Mouse (Mus musculus): Measurements from ENCODE around the gene Grasp. TPM values are rescaled to one million over a fixed set of nuclear protein-coding genes. Genes with fewer than 3 reads are reported as not detected.

Grasp gene
- total and polyA plus RNA-seq, 3 experiments, result 0.09 to 0.16 TPM; not detected in 1

- Histone ChIP-seq H3K4me1 (ENCODE audit: insufficient read depth, low read depth, low read length) (no peaks in the 10 kb centered on the region; the same call in 1 of the 2 replicates), H3K27me3 (ENCODE audit: insufficient read depth, low read length) (no peaks in the 10 kb centered on the region), H3K9me3 (replicated peaks) (peaks cover 60% of the 10 kb centered on the region), H3K4me3 (ENCODE audit: low read depth, low read length) (no peak overlapping the region), H3K36me3 (replicated peaks) (no peaks in the 10 kb centered on the region)
- DNase-seq (ENCODE audit: low spot score) (no peak), ATAC-seq (ENCODE audit: extremely low read depth, insufficient number of reproducible peaks, low FRiP score, poor library complexity, severe bottlenecking) (no peak)
- TF ChIP-seq POLR2AphosphoS5 (IDR thresholded peaks at IDR 0.05; ENCODE audit: insufficient replicate concordance, low read depth, low read length), result no peak
- TF ChIP-seq CTCF (IDR thresholded peaks at IDR 0.05; ENCODE audit: low read depth, low read length), result no peak
- TF ChIP-seq TAL1 (conservative IDR thresholded peaks at IDR 0.05; ENCODE audit: low read depth, low read length), result no peak
- no peak for TF ChIP-seq GATA2 (IDR thresholded peaks at IDR 0.05; ENCODE audit: borderline replicate concordance, low read depth, low read length)
- TF ChIP-seq GATA1 (IDR thresholded peaks at IDR 0.05; ENCODE audit: borderline replicate concordance, low read length), result no peak
Observed at GRCm38 (mm10) chr15:101230503-101230902, 6.5 kb downstream of the Grasp start.

DNA sequence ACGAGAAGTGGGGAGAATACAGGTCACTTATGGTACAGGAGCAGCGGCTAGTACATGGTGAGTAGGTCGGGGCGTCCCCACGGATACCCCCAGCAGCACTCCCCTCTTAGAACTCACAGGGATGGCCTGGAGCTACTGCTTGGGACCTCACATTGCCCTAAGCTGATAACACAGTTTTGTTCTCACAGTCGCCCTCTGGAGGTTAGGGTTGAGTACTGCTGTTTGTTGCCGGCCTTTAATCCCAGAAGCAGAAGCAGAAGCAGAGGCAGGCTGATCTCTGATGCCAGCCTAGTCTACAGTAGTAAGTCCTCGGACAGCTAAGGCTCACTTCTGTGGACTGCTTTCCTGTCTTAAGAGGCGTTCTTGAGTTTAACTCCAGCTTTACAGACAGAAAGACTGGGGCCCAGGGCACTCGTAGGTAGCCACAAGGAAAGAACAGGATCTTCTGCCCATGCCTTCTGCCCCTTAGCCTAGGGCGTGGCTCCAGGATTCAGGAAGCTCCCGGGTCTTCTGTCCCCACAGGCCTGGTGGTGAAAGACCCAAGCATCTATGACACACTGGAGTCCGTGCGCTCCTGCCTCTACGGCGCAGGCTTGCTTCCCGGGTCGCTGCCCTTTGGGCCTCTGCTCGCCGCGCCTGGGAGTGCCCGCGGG lies 7.1 kb downstream of the Grasp start:
- H3K27me3 ChIP-seq (ENCODE audit: insufficient read depth, low read length), result no peaks in the 10 kb centered on the region; the same call in 1 of the 2 replicates
- no peak for DNase-seq (ENCODE audit: low spot score)
- no peak for ATAC-seq (ENCODE audit: extremely low read depth, insufficient number of reproducible peaks, low FRiP score, poor library complexity, severe bottlenecking)

DNA sequence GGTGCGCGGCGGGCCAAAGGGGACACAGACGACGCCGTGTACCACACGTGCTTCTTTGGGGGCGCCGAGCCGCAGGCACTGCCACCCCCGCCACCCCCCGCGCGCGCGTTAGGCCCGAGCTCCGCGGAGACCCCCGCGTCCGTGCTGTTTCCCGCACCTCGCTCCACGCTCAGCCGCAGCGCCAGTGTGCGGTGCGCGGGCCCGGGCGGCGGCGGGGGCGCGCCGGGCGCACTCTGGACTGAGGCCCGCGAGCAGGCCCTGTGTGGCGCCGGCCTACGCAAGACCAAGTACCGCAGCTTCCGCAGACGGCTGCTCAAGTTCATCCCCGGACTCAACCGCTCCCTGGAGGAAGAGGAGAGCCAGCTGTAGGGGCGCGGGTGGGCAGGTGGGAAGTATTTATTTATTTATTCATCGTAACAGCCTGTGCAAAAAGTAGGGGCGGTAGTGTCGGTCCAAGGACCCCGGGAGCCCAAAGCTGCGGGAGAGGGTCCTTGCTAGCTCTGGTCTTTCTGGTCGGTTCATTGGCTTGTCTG lies 7.7 kb downstream of the Grasp start:
- ATAC-seq (ENCODE audit: extremely low read depth, insufficient number of reproducible peaks, low FRiP score, poor library complexity, severe bottlenecking) (no peak), DNase-seq (ENCODE audit: low spot score) (no peak)
- Histone ChIP-seq H3K4me3 (ENCODE audit: low read depth, low read length) (no peak overlapping the region), H3K27me3 (ENCODE audit: insufficient read depth, low read length) (no peaks in the 10 kb centered on the region; the same call in 1 of the 2 replicates), H3K4me1 (ENCODE audit: insufficient read depth, low read depth, low read length) (no peaks in the 10 kb centered on the region; the same call in 1 of the 2 replicates), H3K36me3 (replicated peaks) (no peaks in the 10 kb centered on the region), H3K9me3 (replicated peaks) (peaks cover 60% of the 10 kb centered on the region)
- TF ChIP-seq TAL1 (conservative IDR thresholded peaks at IDR 0.05; ENCODE audit: low read depth, low read length) (no peak), GATA2 (IDR thresholded peaks at IDR 0.05; ENCODE audit: borderline replicate concordance, low read depth, low read length) (no peak), GATA1 (IDR thresholded peaks at IDR 0.05; ENCODE audit: borderline replicate concordance, low read length) (no peak), POLR2AphosphoS5 (IDR thresholded peaks at IDR 0.05; ENCODE audit: insufficient replicate concordance, low read depth, low read length) (no peak), CTCF (IDR thresholded peaks at IDR 0.05; ENCODE audit: low read depth, low read length) (no peak)

More for the DNA sequence above, 7.1 kb downstream of the Grasp start:
- Histone ChIP-seq H3K4me1 (ENCODE audit: insufficient read depth, low read depth, low read length) (no peaks in the 10 kb centered on the region; the same call in 1 of the 2 replicates), H3K36me3 (replicated peaks) (no peaks in the 10 kb centered on the region), H3K9me3 (replicated peaks) (peaks cover 62% of the 10 kb centered on the region), H3K4me3 (ENCODE audit: low read depth, low read length) (no peak overlapping the region)
- TF ChIP-seq POLR2AphosphoS5 (IDR thresholded peaks at IDR 0.05; ENCODE audit: insufficient replicate concordance, low read depth, low read length), result no peak
- TF ChIP-seq TAL1 (conservative IDR thresholded peaks at IDR 0.05; ENCODE audit: low read depth, low read length), result no peak
- TF ChIP-seq GATA2 (IDR thresholded peaks at IDR 0.05; ENCODE audit: borderline replicate concordance, low read depth, low read length), result no peak
- TF ChIP-seq CTCF (IDR thresholded peaks at IDR 0.05; ENCODE audit: low read depth, low read length), result no peak
- TF ChIP-seq GATA1 (IDR thresholded peaks at IDR 0.05; ENCODE audit: borderline replicate concordance, low read length), result no peak

DNA sequence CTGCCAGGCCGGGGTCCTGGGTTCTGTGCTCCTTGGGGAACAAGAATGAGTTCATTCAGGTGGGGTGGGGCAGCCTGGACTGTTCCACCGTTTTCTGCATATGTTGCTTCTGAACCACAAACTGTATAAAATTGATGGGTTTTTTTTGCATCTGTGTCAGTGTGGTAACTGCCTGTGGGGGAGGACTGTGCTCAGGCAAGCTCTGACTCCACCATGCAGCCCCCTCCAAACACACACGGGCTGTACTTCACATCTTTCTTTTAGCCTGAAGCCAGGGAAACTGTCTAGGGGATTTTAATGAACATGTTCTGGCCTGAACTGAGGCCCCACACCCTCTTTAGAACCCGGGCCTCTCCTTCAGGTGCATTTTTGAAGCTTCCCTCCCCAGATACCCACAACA lies 8.6 kb downstream of the Grasp start:
- ATAC-seq (ENCODE audit: extremely low read depth, insufficient number of reproducible peaks, low FRiP score, poor library complexity, severe bottlenecking) (no peak), DNase-seq (ENCODE audit: low spot score) (no peak)
- no peak overlapping the region for H3K4me3 ChIP-seq (ENCODE audit: low read depth, low read length)
- no peaks in the 10 kb centered on the region; the same call in 1 of the 2 replicates for H3K27me3 ChIP-seq (ENCODE audit: insufficient read depth, low read length)
- H3K9me3 ChIP-seq (replicated peaks), result peaks cover 58% of the 10 kb centered on the region
- TF ChIP-seq GATA1 (IDR thresholded peaks at IDR 0.05; ENCODE audit: borderline replicate concordance, low read length) (no peak), TAL1 (conservative IDR thresholded peaks at IDR 0.05; ENCODE audit: low read depth, low read length) (no peak), GATA2 (IDR thresholded peaks at IDR 0.05; ENCODE audit: borderline replicate concordance, low read depth, low read length) (no peak), POLR2AphosphoS5 (IDR thresholded peaks at IDR 0.05; ENCODE audit: insufficient replicate concordance, low read depth, low read length) (no peak), CTCF (IDR thresholded peaks at IDR 0.05; ENCODE audit: low read depth, low read length) (no peak)
- no peaks in the 10 kb centered on the region for H3K36me3 ChIP-seq (replicated peaks)
- no peaks in the 10 kb centered on the region; the same call in 1 of the 2 replicates for H3K4me1 ChIP-seq (ENCODE audit: insufficient read depth, low read depth, low read length)

DNA sequence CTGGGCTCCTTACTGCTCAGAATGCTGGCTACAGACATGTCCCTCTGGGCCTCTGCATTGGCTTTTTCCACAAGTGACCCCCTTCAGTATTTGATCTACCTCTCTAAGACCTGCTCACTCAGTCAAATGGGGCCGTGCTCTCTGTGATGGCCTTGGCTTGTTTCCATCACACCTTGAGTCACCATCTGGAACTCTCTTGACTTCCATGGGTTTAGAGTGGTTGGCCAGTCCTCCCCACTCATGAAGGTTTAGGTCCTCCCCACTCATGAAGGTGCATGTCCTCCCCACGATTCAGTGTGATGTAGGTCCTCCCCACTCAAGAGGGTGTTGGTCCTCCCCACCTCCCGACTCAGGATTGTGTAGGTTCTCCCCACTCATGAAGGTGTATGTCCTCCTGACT lies 9.2 kb downstream of the Grasp start:
- DNase-seq (ENCODE audit: low spot score) (no peak), ATAC-seq (ENCODE audit: extremely low read depth, insufficient number of reproducible peaks, low FRiP score, poor library complexity, severe bottlenecking) (no peak)
- TF ChIP-seq GATA2 (IDR thresholded peaks at IDR 0.05; ENCODE audit: borderline replicate concordance, low read depth, low read length), result no peak
- TF ChIP-seq POLR2AphosphoS5 (IDR thresholded peaks at IDR 0.05; ENCODE audit: insufficient replicate concordance, low read depth, low read length), result no peak
- no peak for TF ChIP-seq TAL1 (conservative IDR thresholded peaks at IDR 0.05; ENCODE audit: low read depth, low read length)
- no peak for TF ChIP-seq GATA1 (IDR thresholded peaks at IDR 0.05; ENCODE audit: borderline replicate concordance, low read length)
- no peak for TF ChIP-seq CTCF (IDR thresholded peaks at IDR 0.05; ENCODE audit: low read depth, low read length)
- Histone ChIP-seq H3K4me1 (ENCODE audit: insufficient read depth, low read depth, low read length) (no peaks in the 10 kb centered on the region; the same call in 1 of the 2 replicates), H3K36me3 (replicated peaks) (no peaks in the 10 kb centered on the region), H3K9me3 (replicated peaks) (peaks cover 57% of the 10 kb centered on the region), H3K4me3 (ENCODE audit: low read depth, low read length) (no peak overlapping the region), H3K27me3 (ENCODE audit: insufficient read depth, low read length) (no peaks in the 10 kb centered on the region; the same call in 1 of the 2 replicates)

DNA sequence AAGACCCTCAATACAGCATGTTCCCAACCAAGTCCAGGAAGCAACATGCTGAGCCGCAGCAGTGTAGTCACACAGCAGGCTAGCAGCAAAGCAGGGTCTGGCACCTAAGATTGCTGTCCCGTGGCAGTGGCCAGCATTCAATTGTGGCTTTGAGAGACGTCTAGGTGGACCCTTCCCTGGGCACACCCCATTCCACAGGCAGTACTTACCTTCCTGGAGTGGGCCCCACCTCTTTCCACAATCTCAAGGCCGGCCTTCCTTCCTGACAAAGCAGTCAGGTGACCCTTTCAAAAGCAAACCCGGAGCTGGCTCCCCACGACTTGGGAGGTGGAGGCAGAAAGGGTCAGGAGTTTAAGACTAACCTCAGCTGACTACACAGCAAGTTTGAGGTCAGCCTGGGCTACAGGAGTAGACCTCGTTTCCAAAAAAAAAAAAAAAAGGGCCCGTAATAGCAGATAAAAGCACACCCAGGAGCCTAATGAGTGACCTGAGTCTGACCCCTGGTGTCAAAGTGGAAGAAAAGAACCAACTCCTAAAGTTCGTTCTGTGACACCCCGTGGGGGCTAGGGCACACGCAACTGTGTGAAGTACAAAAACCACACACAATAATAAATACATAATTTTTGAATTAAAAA lies 9.8 kb downstream of the Grasp start:
- H3K4me1 ChIP-seq (ENCODE audit: insufficient read depth, low read depth, low read length), result no peaks in the 10 kb centered on the region; the same call in 1 of the 2 replicates
- DNase-seq (ENCODE audit: low spot score), result no peak
- no peaks in the 10 kb centered on the region for H3K36me3 ChIP-seq (replicated peaks)
- H3K27me3 ChIP-seq (ENCODE audit: insufficient read depth, low read length), result no peaks in the 10 kb centered on the region; the same call in 1 of the 2 replicates
- TF ChIP-seq TAL1 (conservative IDR thresholded peaks at IDR 0.05; ENCODE audit: low read depth, low read length), result no peak
- no peak for TF ChIP-seq GATA1 (IDR thresholded peaks at IDR 0.05; ENCODE audit: borderline replicate concordance, low read length)
- no peak for TF ChIP-seq POLR2AphosphoS5 (IDR thresholded peaks at IDR 0.05; ENCODE audit: insufficient replicate concordance, low read depth, low read length)
- no peak for TF ChIP-seq CTCF (IDR thresholded peaks at IDR 0.05; ENCODE audit: low read depth, low read length)
- no peak for TF ChIP-seq GATA2 (IDR thresholded peaks at IDR 0.05; ENCODE audit: borderline replicate concordance, low read depth, low read length)
- no peak for ATAC-seq (ENCODE audit: extremely low read depth, insufficient number of reproducible peaks, low FRiP score, poor library complexity, severe bottlenecking)
- H3K9me3 ChIP-seq (replicated peaks), result peaks cover 59% of the 10 kb centered on the region
- no peak overlapping the region for H3K4me3 ChIP-seq (ENCODE audit: low read depth, low read length)
